Mouse (Mus musculus): ENCODE results near the gene Gm47955. TPM values are rescaled to one million over a fixed set of nuclear protein-coding genes. Genes with fewer than 3 reads are reported as not detected.
"Not testable (repeated sequence)": the region's sequence is repeated elsewhere in the genome, so short reads cannot be mapped to it uniquely, and the experiment has no call there.

The Gm47955 gene
- total and polyA plus RNA-seq, 2 experiments from 2014 or later: not detected

- no peak overlapping the region for H3K9ac ChIP-seq
- H3K36me3 ChIP-seq (ENCODE audit: insufficient read depth): no peaks in the 10 kb centered on the region
- no peaks in the 10 kb centered on the region for H3K27me3 ChIP-seq (ENCODE audit: insufficient read depth, low read length)
- WGBS: 90% methylated on average over 2 of the region's 2 CpGs
- H3K4me2 ChIP-seq (ENCODE audit: low read depth): no peak overlapping the region
- ATAC-seq (no peak), DNase-seq (no peak)
- H3K9me3 ChIP-seq (ENCODE audit: low read length): no peaks in the 10 kb centered on the region
- no peak for TF ChIP-seq CTCF (IDR thresholded peaks at IDR 0.05; ENCODE audit: low read depth)
- no peaks in the 10 kb centered on the region for H3K4me1 ChIP-seq (ENCODE audit: insufficient read depth)
- H3K27ac ChIP-seq (ENCODE audit: low read depth, low read length): no peak overlapping the region
- no peak overlapping the region for H3K4me3 ChIP-seq (ENCODE audit: low read depth, low read length)
Observed at GRCm38 (mm10) chr1:82948601-82949000, 11.5 kb upstream of the Gm47955 start.

DNA sequence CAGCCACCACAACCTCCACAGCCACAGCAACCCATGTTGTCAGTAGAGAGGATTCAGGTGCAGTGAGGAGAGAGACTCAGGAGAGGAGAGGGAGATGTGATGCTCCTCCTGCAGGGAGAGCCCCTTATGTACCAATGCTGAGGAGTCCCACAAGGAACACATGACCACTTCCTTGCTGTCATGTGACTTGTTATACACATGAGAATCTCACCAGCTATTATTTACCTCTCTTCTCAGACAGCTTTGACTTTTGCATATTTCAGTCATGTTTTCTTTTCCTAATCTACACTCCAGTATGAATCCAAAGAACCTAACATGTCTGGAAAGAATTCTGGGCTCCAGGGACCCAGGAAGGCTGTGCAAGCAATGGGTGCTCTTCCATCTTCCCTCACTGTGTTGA is 4.2 kb upstream of the Gm47955 start, which contains the start of gene Gm7544:
TSS of gene Gm7544 (minus strand) at position 101 of the 400 bp plus-strand sequence.
- ATAC-seq; H3K36me3 ChIP-seq (ENCODE audit: insufficient read depth); H3K9ac ChIP-seq; H3K4me1 ChIP-seq (ENCODE audit: insufficient read depth); H3K9me3 ChIP-seq (ENCODE audit: low read length); H3K4me3 ChIP-seq (ENCODE audit: low read depth, low read length); H3K4me2 ChIP-seq (ENCODE audit: low read depth); DNase-seq; H3K27me3 ChIP-seq (ENCODE audit: insufficient read depth, low read length); H3K27ac ChIP-seq (ENCODE audit: low read depth, low read length): not testable (repeated sequence)

- Histone ChIP-seq H3K4me1 (ENCODE audit: insufficient read depth) (no peaks in the 10 kb centered on the region), H3K9me3 (ENCODE audit: low read length) (no peaks in the 10 kb centered on the region), H3K27me3 (ENCODE audit: insufficient read depth, low read length) (no peaks in the 10 kb centered on the region), H3K36me3 (ENCODE audit: insufficient read depth) (no peaks in the 10 kb centered on the region), H3K4me2 (ENCODE audit: low read depth) (no peak overlapping the region), H3K27ac (ENCODE audit: low read depth, low read length) (no peak overlapping the region), H3K4me3 (ENCODE audit: low read depth, low read length) (no peak overlapping the region), H3K9ac (no peak overlapping the region)
- DNase-seq (no peak), ATAC-seq (no peak)
- no peak for TF ChIP-seq CTCF (IDR thresholded peaks at IDR 0.05; ENCODE audit: low read depth)
- WGBS: 71% methylated on average over 3 of the region's 3 CpGs
Observed at GRCm38 (mm10) chr1:82966413-82966812, 6.3 kb downstream of the Gm47955 start.

DNA sequence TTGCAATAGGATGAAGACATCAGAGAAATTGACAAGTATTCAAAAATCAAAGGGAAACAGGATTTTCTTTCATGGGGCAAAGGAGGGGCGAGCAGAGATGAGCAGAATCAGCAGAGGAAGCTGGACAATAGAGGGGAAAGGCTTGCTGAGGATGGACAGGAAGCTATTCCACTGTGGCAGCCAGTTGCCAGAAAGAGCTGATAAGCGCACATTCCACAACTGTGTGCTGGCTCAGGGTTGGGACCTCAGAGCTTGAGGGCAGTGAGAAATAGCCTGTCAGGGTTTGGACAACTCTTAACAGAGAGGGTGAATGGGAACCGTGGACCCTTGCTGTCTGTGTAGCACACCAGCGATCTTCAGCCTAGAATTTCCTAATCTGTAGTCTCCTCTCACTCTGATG is 12.0 kb downstream of the Gm47955 start:
- Histone ChIP-seq H3K4me2 (ENCODE audit: low read depth) (no peak overlapping the region), H3K4me3 (ENCODE audit: low read depth, low read length) (no peak overlapping the region), H3K36me3 (ENCODE audit: insufficient read depth) (no peaks in the 10 kb centered on the region), H3K4me1 (ENCODE audit: insufficient read depth) (no peaks in the 10 kb centered on the region), H3K9ac (no peak overlapping the region), H3K27me3 (ENCODE audit: insufficient read depth, low read length) (no peaks in the 10 kb centered on the region), H3K9me3 (ENCODE audit: low read length) (no peaks in the 10 kb centered on the region), H3K27ac (ENCODE audit: low read depth, low read length) (no peak overlapping the region)
- TF ChIP-seq CTCF (IDR thresholded peaks at IDR 0.05; ENCODE audit: low read depth): no peak
- WGBS: 74% methylated on average over 4 of the region's 4 CpGs
- ATAC-seq (no peak), DNase-seq (no peak)

GRCm38 (mm10) chr1:82973244-82973643 is 13.2 kb downstream of the Gm47955 start:
- WGBS: 92% methylated on average over 1 of the region's 1 CpGs
- H3K36me3 ChIP-seq (ENCODE audit: insufficient read depth): no peaks in the 10 kb centered on the region
- H3K4me2 ChIP-seq (ENCODE audit: low read depth): no peak overlapping the region
- DNase-seq: no peak
- H3K27me3 ChIP-seq (ENCODE audit: insufficient read depth, low read length): no peaks in the 10 kb centered on the region
- ATAC-seq: no peak
- TF ChIP-seq CTCF (IDR thresholded peaks at IDR 0.05; ENCODE audit: low read depth): peak; percentile 33
- H3K9me3 ChIP-seq (ENCODE audit: low read length): no peaks in the 10 kb centered on the region
- H3K4me3 ChIP-seq (ENCODE audit: low read depth, low read length): no peak overlapping the region
- no peak overlapping the region for H3K27ac ChIP-seq (ENCODE audit: low read depth, low read length)
- no peaks in the 10 kb centered on the region for H3K4me1 ChIP-seq (ENCODE audit: insufficient read depth)
- no peak overlapping the region for H3K9ac ChIP-seq

DNA sequence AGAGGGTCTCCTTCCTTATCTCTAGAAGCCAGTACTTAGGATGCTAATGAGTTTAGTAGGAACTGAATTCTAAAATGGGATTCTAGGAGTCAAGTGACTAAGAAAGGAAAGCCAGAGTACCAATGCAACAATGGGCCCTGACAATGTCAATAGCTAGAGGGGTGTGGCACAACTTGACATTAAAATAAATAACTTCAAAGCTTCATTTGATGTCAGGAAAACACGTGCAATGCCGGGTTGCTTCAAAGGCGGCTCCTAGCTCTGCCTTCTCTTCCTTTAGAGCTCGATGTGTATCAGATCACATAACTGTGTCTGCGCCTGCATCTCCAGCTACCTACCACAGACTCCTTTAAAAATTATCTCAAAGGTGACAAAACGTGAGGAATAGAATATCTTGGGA is 13.8 kb downstream of the Gm47955 start:
- H3K36me3 ChIP-seq (ENCODE audit: insufficient read depth): no peaks in the 10 kb centered on the region
- WGBS: 75% methylated on average over 6 of the region's 6 CpGs
- no peaks in the 10 kb centered on the region for H3K27me3 ChIP-seq (ENCODE audit: insufficient read depth, low read length)
- H3K9ac ChIP-seq: no peak overlapping the region
- H3K4me1 ChIP-seq (ENCODE audit: insufficient read depth): no peaks in the 10 kb centered on the region
- H3K4me3 ChIP-seq (ENCODE audit: low read depth, low read length): no peak overlapping the region
- no peaks in the 10 kb centered on the region for H3K9me3 ChIP-seq (ENCODE audit: low read length)
- no peak for TF ChIP-seq CTCF (IDR thresholded peaks at IDR 0.05; ENCODE audit: low read depth)
- no peak overlapping the region for H3K27ac ChIP-seq (ENCODE audit: low read depth, low read length)
- DNase-seq: no peak
- no peak for ATAC-seq
- H3K4me2 ChIP-seq (ENCODE audit: low read depth): no peak overlapping the region

GRCm38 (mm10) chr1:82974342-82974741 is 14.3 kb downstream of the Gm47955 start:
- H3K27me3 ChIP-seq (ENCODE audit: insufficient read depth, low read length): no peaks in the 10 kb centered on the region
- WGBS: 91% methylated on average over 9 of the region's 9 CpGs
- ATAC-seq (no peak), DNase-seq (no peak)
- H3K27ac ChIP-seq (ENCODE audit: low read depth, low read length): no peak overlapping the region
- no peaks in the 10 kb centered on the region for H3K9me3 ChIP-seq (ENCODE audit: low read length)
- H3K9ac ChIP-seq: no peak overlapping the region
- H3K4me1 ChIP-seq (ENCODE audit: insufficient read depth): no peaks in the 10 kb centered on the region
- no peak overlapping the region for H3K4me2 ChIP-seq (ENCODE audit: low read depth)
- H3K36me3 ChIP-seq (ENCODE audit: insufficient read depth): no peaks in the 10 kb centered on the region
- no peak overlapping the region for H3K4me3 ChIP-seq (ENCODE audit: low read depth, low read length)
- no peak for TF ChIP-seq CTCF (IDR thresholded peaks at IDR 0.05; ENCODE audit: low read depth)

- H3K36me3 ChIP-seq (ENCODE audit: insufficient read depth): no peaks in the 10 kb centered on the region
- TF ChIP-seq CTCF (IDR thresholded peaks at IDR 0.05; ENCODE audit: low read depth): no peak
- no peaks in the 10 kb centered on the region for H3K27me3 ChIP-seq (ENCODE audit: insufficient read depth, low read length)
- H3K27ac ChIP-seq (ENCODE audit: low read depth, low read length): no peak overlapping the region
- H3K4me3 ChIP-seq (ENCODE audit: low read depth, low read length): no peak overlapping the region
- no peaks in the 10 kb centered on the region for H3K9me3 ChIP-seq (ENCODE audit: low read length)
- DNase-seq (no peak), ATAC-seq (no peak)
- H3K9ac ChIP-seq: no peak overlapping the region
- H3K4me2 ChIP-seq (ENCODE audit: low read depth): no peak overlapping the region
- 89% methylated on average over 5 of the region's 5 CpGs for WGBS
- H3K4me1 ChIP-seq (ENCODE audit: insufficient read depth): no peaks in the 10 kb centered on the region
Observed at GRCm38 (mm10) chr1:82975750-82976149, 15.7 kb downstream of the Gm47955 start.

All from forebrain, postnatal 0 days (tissue).